Mouse (Mus musculus) bone marrow macrophage, adult 2 months (primary cell): ENCODE measurements around the gene Smarcc2. TPM values are rescaled to one million over a fixed set of nuclear protein-coding genes. Genes with fewer than 3 reads are reported as not detected.
"Not testable (repeated sequence)": the region's sequence is repeated elsewhere in the genome, so short reads cannot be mapped to it uniquely, and the experiment has no call there.

Source experiments
- H3K27ac ChIP-seq: 2 replicates; pipeline ENCODE4 v1.5.1; 2012; ENCODE audit warnings: low read depth, low read length; ENCODE audit not compliant: insufficient read depth
- H3K4me1 ChIP-seq: 2 replicates; pipeline ENCODE4 v1.6.1; 2012; ENCODE audit warnings: low read length; ENCODE audit not compliant: control insufficient read depth, insufficient read depth
- H3K4me3 ChIP-seq: 2 replicates; pipeline ENCODE4 v1.5.1; 2012; ENCODE audit warnings: mild to moderate bottlenecking, low read length, moderate library complexity; ENCODE audit not compliant: insufficient read depth
- CTCF ChIP-seq: IDR thresholded peaks from 2 replicates; pipeline ENCODE4 v1.5.1; 2012; ENCODE audit warnings: low read depth, mild to moderate bottlenecking, low read length, moderate library complexity
- POLR2A ChIP-seq: IDR thresholded peaks from 2 replicates; pipeline ENCODE4 v1.6.1; 2012; ENCODE audit warnings: mild to moderate bottlenecking, low read depth, low read length, borderline replicate concordance
- polyA plus RNA-seq: library from polyadenylated mRNA; stranded (reverse); fragments of >200 nt; gene quantifications from 2 replicates; pipeline ENCODE4 v1.2.4, GENCODE M21; 2012; ENCODE audit not compliant: missing spikeins, insufficient read depth, insufficient read length

Gene Smarcc2
- polyA plus RNA-seq, 1 experiment: 105 TPM

DNA sequence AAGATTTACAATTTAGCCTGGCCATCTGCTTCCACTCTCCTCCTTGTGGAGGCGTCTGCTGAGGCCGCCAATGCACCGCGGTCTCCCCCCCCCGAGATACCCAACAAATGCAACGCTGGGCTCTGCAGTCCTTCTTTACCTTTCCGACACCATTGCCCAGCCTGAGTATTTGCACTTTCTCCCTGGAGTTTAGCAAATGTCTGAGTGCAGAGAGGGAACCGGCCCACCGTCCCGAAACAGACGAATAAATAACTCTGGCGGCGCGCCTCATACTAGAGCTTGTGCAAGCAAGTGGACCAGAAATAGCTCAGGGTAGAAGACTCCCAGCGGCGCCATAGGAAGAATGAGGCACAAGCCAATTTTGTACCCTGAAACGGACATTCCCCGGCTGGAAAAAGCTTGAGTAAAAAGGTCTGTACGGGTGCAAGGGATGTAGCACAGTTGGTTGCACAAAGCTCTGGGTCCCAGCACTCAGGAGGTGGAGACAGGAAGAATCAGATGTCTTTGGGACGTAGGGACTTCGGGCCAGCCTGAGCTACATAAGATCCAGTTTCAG lies 40.1 kb downstream of the Smarcc2 start:
- Histone ChIP-seq H3K4me3 (peak overlapping the region; percentile 61), H3K27ac (peak overlapping the region; percentile 79), H3K4me1 (peaks cover 23% of the 10 kb centered on the region)
- no peak for TF ChIP-seq CTCF
- TF ChIP-seq POLR2A: no peak

- no peak overlapping the region for H3K4me3 ChIP-seq
- no peak for TF ChIP-seq POLR2A
- TF ChIP-seq CTCF: no peak
- H3K4me1 ChIP-seq: peaks cover 19% of the 10 kb centered on the region
- H3K27ac ChIP-seq: no peak overlapping the region
These were observed 43.3 kb downstream of the Smarcc2 start for GRCm38 (mm10) chr10:128502341-128502740.

GRCm38 (mm10) chr10:128503532-128503931 lies 44.5 kb downstream of the Smarcc2 start:
- Histone ChIP-seq H3K4me3 (no peak overlapping the region), H3K4me1 (peaks cover 15% of the 10 kb centered on the region), H3K27ac (no peak overlapping the region)
- TF ChIP-seq POLR2A (no peak), CTCF (no peak)

- TF ChIP-seq CTCF: no peak
- no peak for TF ChIP-seq POLR2A
- H3K27ac ChIP-seq: no peak overlapping the region
- no peak overlapping the region for H3K4me3 ChIP-seq
- peaks cover 15% of the 10 kb centered on the region for H3K4me1 ChIP-seq
These were observed 45.0 kb downstream of the Smarcc2 start for GRCm38 (mm10) chr10:128504012-128504411.

GRCm38 (mm10) chr10:128504641-128505370 lies 45.8 kb downstream of the Smarcc2 start:
- H3K4me3 ChIP-seq: no peak overlapping the region

GRCm38 (mm10) chr10:128505371-128505667 lies 46.3 kb downstream of the Smarcc2 start:
- peaks cover 12% of the 10 kb centered on the region for H3K4me1 ChIP-seq
- H3K27ac ChIP-seq, H3K4me3 ChIP-seq: not testable (repeated sequence)

More at GRCm38 (mm10) chr10:128504641-128505370, 45.8 kb downstream of the Smarcc2 start:
- peaks cover 12% of the 10 kb centered on the region for H3K4me1 ChIP-seq
- TF ChIP-seq POLR2A (no peak), CTCF (no peak)
- H3K27ac ChIP-seq: peak overlapping the region; percentile 25

GRCm38 (mm10) chr10:128505974-128506373 lies 46.9 kb downstream of the Smarcc2 start:
- TF ChIP-seq CTCF (0 out of 2 replicates have a peak, but pooled peaks have one; percentile 10), POLR2A (no peak)
- H3K4me3 ChIP-seq: no peak overlapping the region
- H3K27ac ChIP-seq: no peak overlapping the region
- H3K4me1 ChIP-seq: peaks cover 12% of the 10 kb centered on the region

GRCm38 (mm10) chr10:128508260-128508659 lies 49.2 kb downstream of the Smarcc2 start:
- TF ChIP-seq CTCF (no peak), POLR2A (no peak)
- Histone ChIP-seq H3K4me3 (no peak overlapping the region), H3K27ac (no peak overlapping the region), H3K4me1 (peaks cover 12% of the 10 kb centered on the region)

GRCm38 (mm10) chr10:128509203-128509602 lies 50.2 kb downstream of the Smarcc2 start:
- Histone ChIP-seq H3K4me1 (peaks cover 11% of the 10 kb centered on the region), H3K4me3 (no peak overlapping the region), H3K27ac (no peak overlapping the region)
- no peak for TF ChIP-seq POLR2A

DNA sequence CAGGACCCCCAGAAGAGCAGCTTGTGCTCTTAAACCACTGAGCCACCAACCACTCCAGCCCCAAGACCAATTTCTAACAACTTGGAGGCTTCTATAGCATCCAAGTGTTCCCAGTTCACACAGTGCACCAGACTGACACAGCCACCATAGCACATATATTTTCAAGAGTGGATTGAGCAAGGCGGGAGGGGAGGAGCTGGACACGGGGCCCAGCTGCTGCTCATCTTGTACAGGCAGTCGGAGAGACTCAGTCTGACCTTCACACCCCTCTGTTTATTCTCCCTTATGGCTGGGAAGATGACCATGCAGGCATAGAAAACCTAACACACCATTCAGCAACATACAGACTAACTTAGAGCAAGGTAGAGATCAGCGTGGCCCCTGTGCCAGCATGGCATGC lies 50.8 kb downstream of the Smarcc2 start:
- TF ChIP-seq POLR2A: no peak
- no peak for TF ChIP-seq CTCF
- Histone ChIP-seq H3K4me1 (peaks cover 5% of the 10 kb centered on the region), H3K4me3 (no peak overlapping the region), H3K27ac (no peak overlapping the region)
